Mouse (Mus musculus): ENCODE data around the gene Pxt1.
"Not testable (repeated sequence)": the region's sequence is repeated elsewhere in the genome, so short reads cannot be mapped to it uniquely, and the experiment has no call there.

The Pxt1 gene

GRCm38 (mm10) chr17:28943740-28944139 is at the start of gene Pxt1:
Gene Pxt1 (minus strand): TSS chr17:28943840.
- DNase-seq (ENCODE audit: low spot score): no peak

DNA sequence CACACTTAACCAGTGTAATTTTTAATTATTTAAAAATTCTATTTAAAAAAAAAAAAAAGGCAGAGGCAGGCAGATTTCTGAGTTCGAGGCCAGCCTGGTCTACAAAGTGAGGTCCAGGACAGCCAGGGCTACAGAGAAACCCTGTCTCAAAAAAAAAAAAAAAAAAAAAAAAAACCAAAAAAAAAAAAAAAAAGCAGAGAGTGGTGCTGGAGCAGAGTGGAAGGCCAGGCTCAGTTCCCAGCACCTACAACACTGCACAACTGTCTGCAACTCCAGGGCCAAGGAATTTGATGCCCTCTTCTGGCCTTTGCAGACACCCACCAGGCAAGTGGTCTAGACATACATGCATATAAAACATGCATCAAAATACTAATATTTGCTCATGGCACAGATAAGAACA is 49.4 kb upstream of the Pxt1 start:
- not testable (repeated sequence) for DNase-seq (ENCODE audit: low spot score)

DNA sequence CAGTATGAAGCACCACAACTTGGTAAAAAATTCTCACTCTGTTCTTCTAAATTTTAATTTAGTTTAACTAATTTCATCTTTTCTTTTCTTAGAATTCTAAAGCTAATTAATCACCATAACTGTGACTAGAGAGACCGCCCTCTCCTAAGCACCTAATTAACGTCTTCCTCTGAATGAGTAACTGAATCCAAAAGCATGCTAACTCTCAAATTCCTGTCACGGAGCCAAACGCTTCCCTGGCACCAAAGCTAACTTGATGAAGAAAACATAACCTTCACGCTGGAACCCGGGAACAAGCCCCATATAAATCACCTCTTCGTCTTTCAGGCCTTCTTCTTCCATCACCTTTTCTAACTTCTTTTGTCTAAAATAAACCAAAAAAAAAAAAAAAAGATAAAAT is 48.5 kb upstream of the Pxt1 start:
- no peak for DNase-seq (ENCODE audit: low spot score)

DNA sequence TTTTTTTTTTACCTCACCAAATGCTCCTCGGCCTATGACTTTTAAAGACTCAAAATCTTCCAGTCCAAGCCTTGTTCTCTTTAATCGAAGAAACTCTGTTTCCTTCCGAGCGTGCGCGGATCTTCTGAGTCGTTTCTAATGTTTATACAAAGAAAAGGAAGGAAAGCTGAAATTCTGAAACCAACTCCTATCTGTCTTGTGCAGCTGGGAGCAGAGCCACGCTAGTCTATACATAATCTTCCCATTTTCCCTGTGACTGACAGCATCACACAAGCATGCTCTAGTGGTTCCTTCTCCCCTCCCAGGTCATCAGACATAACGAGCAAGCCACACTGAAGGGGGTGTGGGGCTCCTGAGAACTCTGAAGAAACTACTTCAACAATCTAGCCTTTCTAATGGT is 47.6 kb upstream of the Pxt1 start:
- DNase-seq (ENCODE audit: low spot score): no peak

DNA sequence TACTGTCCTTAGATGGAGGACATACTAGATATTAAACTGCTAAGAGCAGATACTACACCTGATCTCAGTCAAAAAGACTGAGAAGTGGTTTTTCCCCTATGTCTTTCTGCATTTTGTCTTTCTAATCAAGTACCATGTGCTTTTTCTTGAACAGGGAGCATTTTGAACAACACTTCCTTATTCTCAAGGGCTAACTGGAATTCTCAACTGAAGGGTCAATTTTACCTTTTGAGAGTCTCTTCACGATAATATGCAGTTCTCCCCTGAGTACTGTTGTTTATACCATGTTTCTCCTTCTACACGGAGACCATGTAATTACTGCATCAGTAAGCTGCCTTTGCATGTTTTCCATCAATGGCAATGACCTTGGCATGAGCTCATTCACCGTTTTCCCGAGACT is 46.4 kb upstream of the Pxt1 start:
- no peak for DNase-seq (ENCODE audit: low spot score)

DNA sequence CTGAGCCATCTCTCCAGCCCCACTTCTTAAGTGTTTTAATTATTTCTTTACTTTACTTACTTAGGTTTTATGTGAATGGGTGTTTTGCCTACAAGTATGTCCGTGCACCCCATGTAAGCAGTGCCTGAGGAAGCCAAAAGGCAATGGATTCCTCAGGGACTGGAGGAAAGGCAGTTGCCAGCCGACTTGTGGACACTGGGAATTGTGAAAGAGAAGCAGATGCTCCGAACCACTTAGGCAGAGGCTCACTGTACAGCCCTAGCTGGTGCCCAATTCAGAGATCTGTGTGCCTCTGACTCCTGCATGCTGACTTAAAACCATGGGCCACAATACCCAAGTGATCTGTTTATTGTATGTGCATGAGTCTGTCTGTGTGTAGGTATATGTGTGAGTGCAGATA is 45.4 kb upstream of the Pxt1 start:
- no peak for DNase-seq (ENCODE audit: low spot score)

GRCm38 (mm10) chr17:28988291-28988690 is 44.7 kb upstream of the Pxt1 start:
- no peak for DNase-seq (ENCODE audit: low spot score)

DNA sequence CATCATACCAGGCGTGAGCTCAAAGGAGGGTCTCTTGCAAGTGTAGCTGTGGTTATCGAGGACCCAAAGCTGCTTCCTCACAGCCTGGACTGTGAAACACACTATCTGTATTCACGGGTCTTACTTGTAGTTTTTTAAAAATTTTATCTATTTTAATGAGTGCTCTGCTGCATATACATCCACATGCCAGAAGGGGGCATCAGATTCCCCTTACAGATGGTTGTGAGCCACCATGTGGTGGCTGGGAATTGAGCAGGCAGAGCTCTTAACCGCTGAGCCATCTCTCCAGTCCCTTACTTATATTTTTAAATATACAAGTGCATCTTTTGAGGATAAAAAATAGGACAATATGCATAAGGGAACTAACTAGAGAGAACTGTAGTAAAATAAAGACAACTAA is 44.1 kb upstream of the Pxt1 start:
- DNase-seq (ENCODE audit: low spot score): peak; percentile 58

GRCm38 (mm10) chr17:28986833-28987232 is 43.2 kb upstream of the Pxt1 start:
- DNase-seq (ENCODE audit: low spot score): peak; percentile 25

DNA sequence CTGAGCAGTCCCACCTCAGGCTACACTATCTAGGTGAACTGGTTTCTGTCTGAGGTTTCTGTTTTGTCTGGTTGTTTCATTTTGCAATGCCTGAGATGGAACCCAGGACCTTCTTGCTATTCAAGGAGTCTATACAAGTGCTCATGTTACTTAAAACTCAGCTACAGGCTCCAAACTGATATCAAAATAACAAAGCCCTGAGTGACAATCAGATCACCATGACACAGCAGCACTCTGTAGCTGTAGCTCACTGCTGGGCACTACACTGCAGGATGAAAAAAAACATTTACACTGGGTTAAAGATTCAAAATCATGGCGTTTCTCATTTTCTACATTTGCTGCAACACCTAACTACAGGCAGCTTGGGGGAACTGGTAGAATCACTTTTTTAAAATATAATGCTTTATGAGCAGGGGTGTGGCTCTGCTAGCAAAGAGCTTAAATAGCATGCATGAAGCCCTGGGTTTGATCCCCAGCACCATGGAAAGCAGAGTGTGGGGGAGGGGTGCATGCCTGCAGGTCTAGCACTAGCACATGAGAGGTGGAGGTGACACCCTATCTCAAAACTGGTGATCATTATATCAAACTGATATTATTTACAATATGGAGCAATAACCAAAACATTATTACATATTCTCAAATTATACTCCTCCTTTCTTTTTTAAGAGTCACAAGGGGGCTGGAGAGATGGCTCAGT is 41.2 kb upstream of the Pxt1 start:
- no peak for DNase-seq (ENCODE audit: low spot score)

DNA sequence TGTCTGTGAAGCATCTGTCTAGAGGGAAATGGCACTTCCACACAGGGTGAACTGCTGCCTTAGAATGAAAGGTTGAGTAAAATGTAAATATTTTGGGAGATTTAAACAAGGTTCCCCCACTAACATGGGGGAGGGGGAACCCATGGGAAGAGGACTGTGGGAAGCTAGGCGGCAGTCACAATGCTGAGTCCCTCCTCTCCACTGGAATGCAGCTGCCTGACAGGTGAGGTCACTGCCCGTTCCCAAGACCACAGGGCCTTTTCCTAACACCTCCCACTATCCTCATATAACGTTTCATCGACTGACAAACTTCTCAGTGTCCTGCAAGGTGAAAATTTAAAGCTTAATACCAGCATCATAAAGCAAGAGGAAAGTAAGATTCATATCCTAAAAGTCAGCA is 39.0 kb upstream of the Pxt1 start:
- DNase-seq (ENCODE audit: low spot score): no peak

- DNase-seq (ENCODE audit: low spot score): no peak
Observed at GRCm38 (mm10) chr17:28981081-28981480, 37.4 kb upstream of the Pxt1 start.

DNA sequence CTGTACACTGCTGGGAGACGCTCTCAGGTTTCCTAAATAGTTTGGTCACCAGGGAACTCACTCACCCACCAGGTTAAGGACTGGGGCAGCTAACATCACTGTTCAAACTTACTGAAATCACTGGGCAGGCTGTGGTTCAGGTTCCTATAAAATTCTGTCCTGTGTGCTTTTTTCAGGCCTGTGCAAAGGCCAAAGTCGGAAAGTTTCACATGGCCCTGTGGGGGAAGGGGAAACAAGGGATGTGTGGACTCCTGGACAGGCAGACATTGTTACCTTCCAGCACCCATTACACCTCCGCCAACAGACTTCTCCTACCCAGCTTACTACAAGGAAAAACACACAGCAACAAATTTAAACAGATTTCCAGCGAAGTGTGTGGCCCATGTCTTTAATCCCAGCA is 35.5 kb upstream of the Pxt1 start:
- DNase-seq (ENCODE audit: low spot score): no peak

DNA sequence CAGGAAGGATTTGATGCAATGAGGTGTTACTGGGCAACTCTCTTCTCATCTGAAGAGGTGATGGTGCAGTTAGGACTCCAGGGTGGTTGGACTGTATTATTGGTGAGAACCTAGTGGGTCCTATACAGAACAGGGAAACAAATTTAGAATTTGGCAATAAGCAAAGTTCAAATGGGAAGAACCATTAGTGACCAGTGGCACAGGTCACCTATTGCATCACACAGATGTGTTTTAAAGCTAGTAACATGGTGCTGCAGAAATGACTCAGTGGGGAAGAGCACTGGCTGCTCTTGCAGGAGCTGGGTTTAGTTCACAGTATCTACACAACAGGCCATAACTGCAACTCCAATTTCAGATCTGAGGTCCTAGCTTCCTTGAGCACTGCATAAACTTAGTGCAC is 26.5 kb upstream of the Pxt1 start:
- DNase-seq (ENCODE audit: low spot score): no peak

GRCm38 (mm10) chr17:28967021-28967610 is 23.5 kb upstream of the Pxt1 start:
- DNase-seq (ENCODE audit: low spot score): no peak

DNA sequence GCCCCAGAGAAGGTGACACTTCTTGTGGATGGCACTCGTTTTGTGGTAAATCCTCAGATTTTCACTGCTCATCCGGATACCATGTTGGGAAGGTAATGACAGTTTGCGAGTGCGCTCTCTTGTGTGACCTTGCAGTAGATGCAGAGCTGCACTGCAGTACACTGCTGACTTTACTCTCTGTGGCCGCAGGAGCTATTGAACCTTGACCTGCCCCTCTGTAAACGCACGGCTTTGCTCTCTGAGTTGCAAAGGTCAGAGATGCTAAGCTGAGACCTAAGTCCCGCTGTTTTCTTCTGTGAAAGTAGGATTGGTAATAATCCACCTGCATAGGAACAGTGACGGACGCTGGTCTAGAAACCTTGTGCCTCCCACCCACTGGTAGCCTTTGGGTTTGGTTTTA is 18.0 kb upstream of the Pxt1 start:
- DNase-seq (ENCODE audit: low spot score): no peak

DNA sequence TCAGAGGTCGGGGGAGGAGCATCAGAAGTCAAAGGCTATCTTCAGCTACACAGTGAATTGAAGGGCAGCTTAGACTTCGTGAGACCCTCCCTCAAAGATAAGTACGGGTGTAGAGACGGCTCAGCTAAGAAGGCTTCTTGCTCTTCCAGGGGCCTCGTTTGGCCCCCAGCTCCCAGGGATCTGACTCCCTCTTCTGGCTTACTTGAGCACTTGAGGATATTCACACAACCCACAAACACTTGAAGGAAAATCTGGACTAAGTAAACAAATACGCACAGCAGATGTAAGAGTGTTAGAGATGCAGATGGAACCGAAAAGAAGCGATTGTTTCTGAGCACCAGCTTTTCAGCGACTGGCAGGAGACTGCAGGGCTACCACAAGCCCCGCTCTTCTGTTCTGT is 17.0 kb upstream of the Pxt1 start:
- no peak for DNase-seq (ENCODE audit: low spot score)

DNA sequence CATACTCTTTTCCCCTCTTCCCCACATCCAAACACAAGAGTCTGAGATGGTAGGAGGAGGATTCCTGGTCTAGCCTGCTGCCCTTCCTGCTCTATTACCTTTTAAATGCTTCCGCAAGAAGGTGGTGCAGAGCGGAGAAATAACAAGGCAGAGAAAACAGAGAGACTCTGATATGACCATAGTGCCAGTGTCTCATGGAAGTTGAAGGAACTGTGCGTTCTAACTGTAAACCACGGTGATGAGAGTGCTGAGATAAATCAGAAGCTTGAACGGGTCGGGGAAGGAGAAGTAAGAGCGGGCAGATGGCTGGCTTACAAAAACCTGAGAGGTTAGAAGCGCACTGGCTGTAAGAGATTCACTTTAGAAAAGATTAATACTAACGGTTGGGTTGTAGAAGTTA is 10.8 kb upstream of the Pxt1 start:
- no peak for DNase-seq (ENCODE audit: low spot score)

DNA sequence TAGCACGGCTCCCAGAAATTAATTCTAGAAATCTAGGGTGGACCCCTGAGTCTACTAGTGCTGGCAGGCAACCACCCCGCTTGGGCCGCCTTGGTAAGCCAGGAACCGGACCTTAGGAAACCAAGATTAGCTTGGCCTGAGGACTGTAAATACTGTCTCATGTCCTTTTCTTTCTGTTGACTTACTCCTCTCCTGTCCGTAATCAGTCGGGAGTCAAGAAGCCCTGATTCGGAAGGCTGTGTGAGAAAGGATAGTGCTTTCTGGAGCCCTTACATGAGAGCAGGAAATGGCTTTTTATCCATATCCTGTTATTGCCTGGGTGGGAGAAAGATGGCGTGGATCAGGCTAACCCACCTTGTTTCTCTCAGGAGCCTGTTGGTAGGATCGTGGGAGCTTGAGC is 9.6 kb upstream of the Pxt1 start:
- peak; percentile 29 for DNase-seq (ENCODE audit: low spot score)

- DNase-seq (ENCODE audit: low spot score): peak; percentile 85
Observed at GRCm38 (mm10) chr17:28951831-28952799, 8.5 kb upstream of the Pxt1 start, which contains the start of gene Kctd20. Gene Kctd20 (plus strand): TSS chr17:28951950.

GRCm38 (mm10) chr17:28950751-28951150 is 7.1 kb upstream of the Pxt1 start:
- no peak for DNase-seq (ENCODE audit: low spot score)

DNA sequence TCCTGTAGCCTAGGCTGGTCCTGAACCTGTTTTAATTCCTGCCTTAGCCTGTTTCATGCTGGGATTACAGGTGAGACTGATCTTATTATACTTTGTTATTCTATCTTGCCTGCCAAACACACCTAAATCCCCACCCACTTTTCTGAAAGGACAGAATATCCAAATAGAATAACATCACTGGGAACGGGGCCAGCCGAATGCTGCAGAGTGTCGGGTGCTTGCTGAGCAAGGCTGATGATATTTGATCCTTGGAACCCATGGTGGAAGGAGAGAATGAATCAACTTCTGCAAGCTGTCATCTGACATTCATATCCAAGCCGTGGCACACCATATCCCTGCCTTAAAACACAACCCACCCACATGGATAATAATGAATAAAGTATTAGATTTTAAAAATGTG is 5.0 kb upstream of the Pxt1 start:
- no peak for DNase-seq (ENCODE audit: low spot score)
